Mouse (Mus musculus) CD4-positive, CD25-positive, alpha-beta regulatory T cell, adult 2 months (primary cell): ENCODE measurements around the gene Schip1.

Experiments used
- DNase-seq: peaks from one replicate; pipeline ENCODE4 v3.0.0-alpha.2; 2012; ENCODE audit warnings: low read depth, low spot score

Gene Schip1

DNA sequence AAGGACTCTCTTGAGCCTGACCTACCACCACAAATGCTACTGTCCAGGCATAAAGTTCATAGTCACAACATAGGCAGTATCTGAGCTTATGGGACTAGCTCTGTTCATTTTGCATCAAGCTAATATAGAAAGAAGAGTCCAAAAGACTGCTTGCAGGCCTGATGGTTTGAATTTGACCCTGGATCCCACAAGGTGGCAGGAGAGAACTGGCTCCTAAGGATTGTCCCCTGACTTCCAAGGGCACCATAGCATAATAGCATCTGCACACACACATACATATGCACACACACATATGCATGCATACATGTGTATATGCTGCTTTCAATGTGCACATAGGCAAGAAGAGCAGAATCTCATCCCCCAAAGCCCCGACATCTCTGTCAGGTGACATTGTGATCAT, 405.0 kb downstream of the Schip1 start:
- no peak for DNase-seq

DNA sequence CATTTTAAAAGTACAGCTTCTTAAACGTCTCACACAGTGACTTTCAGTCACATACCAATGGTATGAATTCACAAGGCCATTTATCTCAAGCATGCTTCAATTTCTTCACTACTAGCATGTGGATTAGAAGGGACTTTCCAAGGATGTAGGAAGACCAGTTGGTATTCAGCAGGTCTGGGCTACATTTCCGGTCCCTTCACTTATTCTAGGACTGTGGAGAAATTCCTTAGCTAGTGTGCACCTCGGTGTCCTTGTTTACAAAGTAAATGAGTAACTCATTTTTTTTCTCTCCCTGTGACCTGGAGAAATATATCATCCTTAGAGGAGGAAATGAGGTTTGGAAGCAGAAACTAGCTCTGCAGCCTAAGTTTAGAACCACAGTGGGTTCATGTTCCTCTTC, 405.5 kb downstream of the Schip1 start:
- DNase-seq, result no peak

DNA sequence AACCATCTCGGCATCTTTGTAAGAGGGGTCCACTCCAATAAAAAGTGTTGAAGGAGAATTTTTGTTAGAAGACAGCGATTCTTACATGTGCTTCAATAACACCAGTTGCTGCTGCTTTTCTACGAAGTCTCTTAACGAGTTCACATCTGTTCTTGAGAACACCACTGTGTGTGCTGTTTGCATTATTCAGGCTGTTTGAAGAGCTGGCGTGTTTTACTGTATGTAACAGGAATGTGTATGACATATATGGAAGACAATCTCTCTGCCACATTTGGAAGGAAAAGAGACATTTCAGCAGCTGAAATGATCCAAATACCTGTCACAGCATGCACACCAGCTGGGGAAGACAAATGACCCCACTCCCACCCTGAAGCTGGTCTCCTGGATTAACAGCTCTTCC, 406.0 kb downstream of the Schip1 start:
- DNase-seq, result no peak

DNA sequence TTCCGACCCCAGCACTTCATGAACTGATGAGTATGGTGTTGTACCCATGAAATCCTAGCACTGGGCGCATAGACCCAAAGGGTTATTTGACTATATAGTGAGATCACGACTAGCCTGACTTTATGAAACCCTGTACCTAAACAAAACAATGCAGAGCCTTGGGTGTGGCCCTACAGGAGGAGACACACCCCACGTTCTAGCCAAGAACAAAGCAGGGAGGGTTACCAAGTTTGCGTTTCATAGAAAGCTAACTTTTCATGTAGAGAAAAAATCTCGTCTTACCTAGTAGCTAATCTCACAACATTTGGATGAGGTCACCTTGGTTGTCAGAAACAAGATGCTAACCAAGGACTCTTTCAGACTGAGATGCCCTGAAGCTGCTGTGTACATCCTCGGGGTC, 411.7 kb downstream of the Schip1 start:
- no peak for DNase-seq

DNA sequence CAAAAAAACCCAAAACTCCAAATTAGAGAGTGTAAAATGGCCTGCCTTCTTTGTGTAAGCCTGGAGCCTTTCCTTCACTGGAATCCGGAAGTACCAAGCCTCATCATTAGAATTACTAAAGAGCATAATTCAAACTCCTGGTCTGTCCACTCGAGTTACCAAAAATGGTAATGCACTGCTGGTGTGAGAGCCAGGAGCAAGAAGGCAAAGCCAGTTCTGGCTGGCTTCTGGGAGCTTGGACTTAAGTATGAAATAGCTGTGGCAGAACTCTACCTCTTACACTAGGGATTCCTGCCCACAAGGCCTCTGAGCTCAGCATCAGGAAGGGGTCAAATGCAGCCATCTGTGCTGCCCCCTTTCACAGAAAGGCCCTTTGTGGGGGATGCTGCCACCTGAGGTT, 412.9 kb downstream of the Schip1 start:
- DNase-seq, result no peak

DNA sequence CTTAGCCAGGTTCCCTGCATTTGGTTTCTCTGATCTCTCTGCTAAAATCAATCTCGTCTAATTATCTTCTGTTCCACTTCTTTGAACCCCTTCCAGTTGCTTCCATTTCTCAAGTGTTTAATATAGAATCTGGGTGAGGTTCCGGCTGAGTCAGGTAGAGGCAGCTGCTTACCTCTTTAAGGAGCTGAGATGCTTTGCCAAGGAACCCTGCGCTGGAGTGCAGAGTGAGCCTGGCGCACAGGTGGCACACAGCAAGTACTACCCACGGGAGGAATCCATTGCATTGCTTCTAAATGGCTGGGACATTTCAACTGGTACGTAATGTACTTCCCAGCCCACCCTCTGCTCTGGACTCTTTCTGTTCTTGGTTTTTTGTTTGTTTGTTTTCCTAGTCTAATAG, 414.7 kb downstream of the Schip1 start:
- DNase-seq, result no peak

DNA sequence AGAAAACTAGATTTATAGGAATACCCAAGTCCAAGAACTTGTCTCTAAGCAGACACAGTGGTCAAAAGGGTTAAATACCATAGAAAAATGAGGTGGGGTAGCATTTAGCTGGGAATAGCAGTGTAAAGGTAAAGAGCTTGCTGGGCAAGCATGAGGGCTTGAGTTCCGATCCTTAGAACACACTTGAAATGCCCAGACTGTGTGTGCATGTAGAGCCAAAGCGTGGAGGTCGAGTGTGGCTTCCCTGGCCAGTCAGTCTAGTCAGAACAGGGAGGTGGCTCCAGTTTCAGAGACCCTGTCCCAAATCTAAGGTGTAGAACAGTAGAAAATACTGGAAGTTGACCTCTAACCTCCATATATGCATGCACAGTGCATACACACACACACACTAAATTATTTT, 418.9 kb downstream of the Schip1 start:
- no peak for DNase-seq

DNA sequence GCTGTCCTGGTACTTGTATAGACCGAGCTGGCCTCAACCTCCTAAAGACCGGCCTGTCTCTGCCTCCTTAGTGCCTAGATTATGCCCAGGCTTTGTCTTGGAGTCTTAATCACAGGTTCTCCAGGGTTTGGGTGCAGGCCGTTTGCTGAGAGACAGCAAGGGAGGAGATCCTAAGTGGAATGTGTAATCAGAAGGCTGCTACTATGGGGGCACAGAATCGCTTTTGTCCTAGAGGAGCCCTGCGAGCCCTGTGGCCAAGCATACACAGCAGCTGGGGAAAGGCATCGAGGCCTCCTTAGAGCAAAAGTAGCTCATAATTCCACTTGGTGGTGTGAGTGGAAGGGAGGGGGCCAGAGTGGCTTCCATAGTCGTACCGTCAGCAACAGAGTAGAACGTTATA, 419.4 kb downstream of the Schip1 start:
- no peak for DNase-seq

DNA sequence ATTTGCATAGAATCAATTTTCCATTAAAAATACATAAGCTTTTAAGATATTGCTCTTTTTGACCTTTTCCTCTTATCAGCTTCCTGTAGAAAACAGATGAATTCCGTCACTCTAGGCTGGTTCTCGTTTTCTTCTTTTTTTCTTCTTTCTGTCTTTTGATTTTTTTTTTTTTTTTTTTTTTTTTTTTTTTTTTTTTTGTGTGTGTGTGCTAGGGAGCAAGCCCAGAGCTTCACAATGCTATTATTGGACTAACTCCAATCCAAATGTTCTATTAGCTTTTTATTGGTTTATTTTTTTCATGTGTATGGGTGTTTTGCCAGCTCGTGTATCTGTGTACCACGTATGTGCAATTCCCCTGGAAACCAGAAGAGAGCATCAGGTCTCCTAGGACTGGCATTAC, 420.0 kb downstream of the Schip1 start:
- no peak for DNase-seq

DNA sequence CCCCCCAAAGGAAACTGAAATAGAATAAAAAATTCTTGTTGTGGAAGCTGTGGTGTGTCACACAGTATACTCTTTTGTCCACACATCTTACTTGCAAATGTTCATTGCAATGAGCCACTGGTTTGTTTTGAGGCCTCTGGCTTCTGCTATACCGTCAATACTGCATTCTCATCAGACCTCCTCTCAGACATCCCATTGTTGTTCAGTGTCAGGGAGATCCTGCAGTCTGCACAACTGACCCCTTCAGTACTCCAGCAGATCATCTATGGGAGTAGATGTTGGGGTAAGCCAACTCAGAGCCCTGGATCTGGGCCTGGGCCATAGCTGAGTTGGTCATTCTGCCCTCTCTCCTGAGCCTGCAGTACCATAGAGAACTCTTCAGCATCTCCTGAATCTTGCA, 423.0 kb downstream of the Schip1 start:
- DNase-seq, result no peak

DNA sequence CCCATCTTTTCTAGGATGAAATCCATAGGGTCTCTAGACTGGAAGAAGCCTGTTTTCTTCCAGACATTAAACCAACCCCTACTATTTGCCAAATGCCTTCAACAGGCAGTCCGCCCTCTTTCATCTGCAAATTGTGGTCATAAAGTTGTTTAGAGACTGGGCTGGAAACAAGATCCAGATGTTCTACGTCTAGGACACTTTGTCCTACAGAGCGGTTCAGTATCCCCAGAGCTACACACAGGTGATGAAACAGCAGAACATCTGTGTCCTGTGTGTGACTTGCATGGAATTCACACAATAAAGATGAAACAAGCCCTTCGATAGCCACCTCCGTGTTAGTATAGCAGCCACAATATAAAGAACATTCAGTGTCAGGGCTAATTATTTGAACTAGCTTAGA, 423.7 kb downstream of the Schip1 start:
- DNase-seq, result no peak

DNA sequence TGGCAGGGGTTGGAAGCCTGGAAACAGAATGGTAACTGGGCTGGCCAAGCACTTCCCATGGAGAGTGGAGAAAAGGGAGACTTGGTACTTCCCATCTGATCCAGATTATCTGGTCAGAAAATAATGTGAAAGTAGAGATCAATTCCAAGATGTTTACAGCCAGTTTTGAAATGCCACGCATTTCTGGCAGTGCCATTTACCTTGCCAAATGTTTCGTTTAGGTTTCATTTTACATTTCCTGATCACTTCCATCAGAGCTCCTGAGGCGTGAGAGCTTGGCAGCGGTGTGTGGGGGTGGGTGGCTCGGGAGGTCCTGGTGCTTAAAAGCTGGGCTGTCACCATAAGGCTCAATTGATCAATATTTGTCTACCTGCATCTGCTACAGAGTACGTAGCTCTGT, 426.9 kb downstream of the Schip1 start:
- DNase-seq, result no peak

DNA sequence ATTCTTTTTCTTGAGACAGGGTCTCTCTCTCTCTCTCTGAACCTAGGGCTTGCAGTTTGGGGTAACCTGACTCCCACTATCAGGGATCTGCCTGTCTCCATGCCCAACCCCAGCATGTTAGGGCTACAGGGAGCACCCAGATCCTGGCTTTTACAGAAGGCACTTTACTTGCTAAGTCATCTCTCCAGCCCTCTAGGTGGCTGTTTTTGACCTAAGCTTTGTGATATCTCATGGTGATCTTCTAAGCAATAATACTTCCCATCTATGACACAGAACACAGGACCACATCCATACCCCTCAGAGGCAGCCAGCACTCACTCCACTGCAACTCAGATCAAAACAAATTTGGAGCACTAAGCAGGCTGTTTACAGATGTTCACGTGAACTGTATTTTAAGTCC, 427.5 kb downstream of the Schip1 start:
- no peak for DNase-seq

DNA sequence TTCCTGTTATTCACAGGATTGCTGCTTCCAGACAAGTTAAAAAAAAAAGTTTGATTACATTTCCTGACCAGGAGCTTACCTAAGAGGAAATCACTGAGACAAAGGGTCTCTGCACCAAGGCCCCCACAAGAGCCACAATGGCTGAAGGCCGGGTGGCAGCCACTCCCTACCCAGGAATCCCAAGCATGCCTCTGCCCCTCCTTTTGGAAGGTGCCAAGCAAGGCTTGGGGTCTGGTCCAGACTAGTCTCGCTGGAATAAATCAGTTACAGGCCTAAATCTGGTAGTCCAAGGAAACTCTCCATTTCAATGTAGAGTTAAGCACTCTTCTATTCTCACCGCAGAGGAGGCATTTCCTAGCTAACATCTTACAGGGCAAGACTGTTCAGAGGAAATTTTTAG, 427.9 kb downstream of the Schip1 start:
- no peak for DNase-seq

DNA sequence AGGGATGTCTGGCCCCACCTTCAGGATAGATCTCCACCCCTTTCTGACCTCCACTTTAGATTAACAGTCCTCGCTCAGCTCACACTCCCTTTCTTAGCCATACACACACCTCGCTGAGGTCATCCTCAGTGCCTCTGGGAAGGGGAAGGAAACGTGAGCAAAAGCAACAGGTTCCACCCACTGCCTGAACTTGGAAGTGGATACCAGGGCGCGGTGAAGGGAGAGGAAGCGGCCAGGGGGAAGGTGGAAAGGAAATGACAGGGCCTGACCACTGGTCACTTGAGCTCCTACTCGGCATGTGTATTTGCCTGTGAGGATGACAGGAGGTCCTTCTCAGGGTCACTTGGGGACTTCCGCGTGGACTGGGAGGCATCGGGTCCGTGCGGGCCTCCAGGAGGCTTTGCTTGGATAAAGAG, 428.6 kb downstream of the Schip1 start:
- DNase-seq, result no peak

DNA sequence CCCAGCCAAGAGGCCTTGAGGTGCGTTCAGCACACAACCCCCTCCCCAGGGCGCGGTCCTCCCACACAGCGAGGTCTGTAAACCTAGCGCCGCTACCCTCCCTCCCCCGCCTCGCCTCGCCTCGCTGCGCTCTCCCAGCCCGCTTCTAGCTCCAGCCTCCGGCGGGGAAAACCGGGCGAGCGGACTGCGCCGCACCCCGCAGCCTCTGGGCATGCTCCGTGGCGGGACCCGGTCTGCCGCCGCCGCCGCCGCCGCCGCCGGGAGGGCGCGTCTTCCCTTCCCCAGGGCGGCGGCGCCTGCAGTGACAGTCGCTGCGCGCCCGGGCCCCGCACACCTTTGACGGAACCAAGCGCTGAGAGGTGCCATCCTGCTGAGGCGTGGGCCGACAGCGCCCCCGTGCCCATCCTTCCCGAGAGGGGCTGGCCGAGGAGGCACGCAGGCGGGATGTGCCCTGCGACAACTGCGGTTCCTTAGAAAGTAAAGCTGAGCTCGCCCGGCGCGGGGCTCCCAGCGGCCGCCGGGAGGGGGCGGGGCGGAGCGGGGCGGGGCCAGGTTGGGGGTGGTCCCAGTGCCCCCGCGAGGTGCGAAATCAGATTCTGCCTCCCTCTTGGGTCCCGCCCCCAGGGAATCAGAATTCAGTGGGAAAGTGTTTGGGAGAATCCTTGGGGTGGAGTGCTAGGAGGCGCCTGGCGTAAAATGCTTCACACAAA, 429.1 kb downstream of the Schip1 start:
- peak; percentile 14 for DNase-seq

DNA sequence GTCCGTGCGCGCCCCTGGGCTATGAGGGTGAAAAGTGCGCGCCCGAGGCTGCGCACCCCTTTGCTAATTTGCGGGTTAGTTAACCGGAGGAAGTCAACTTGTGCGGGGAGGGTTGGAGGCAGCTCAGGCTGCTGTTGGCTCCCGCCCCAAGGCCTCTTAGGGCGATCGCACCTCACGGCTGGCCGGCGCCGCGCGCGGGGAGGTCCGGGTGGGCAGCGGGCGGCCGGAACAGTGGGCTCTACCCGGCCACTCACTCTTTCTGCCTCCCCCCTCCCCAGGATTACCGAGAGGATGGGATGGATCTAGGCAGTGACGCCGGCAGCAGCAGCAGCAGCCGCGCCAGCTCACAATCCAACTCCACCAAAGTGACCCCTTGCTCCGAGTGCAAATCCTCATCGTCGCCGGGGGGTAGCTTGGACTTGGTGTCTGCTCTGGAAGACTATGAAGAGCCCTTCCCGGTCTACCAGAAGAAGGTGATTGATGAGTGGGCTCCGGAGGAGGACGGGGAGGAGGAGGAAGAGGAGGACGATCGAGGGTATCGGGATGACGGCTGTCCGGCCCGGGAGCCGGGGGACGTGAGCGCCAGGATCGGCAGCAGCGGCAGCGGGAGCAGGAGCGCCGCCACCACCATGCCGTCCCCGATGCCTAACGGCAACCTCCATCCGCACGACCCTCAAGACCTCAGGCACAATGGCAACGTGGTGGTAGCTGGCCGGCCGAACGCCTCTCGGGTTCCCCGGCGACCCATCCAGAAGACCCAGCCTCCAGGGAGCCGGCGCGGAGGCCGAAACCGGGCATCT, 429.9 kb downstream of the Schip1 start:
- DNase-seq, result peak; percentile 1

DNA sequence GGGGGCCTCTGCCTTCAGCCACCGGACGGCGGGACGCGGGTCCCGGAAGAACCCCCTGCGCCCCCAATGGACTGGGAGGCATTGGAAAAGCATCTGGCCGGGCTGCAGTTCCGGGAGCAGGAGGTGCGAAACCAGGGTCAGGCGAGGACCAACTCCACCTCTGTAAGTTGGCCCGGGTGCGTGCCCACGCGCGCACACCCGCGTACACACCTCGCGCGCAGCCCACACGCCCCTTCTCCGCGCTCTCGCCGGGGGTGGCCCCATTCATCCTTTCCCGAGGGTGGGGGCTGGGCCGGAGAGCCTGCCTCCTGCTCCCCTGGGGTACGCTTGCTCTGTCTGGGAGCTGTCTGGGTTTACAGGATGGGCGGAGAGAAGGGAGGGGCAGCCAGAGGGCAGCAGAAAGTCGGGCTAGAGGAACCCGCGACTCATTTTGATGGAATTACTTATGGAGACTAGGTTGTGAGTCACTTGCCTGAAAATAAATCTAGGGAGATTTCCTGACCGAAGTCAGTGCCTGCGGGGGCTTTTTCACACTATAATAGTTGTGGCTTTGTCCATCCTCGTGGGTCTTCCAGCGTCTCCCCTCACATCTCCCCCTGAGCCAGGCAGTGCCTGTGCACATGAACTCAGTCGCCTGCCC, 430.6 kb downstream of the Schip1 start:
- no peak for DNase-seq

DNA sequence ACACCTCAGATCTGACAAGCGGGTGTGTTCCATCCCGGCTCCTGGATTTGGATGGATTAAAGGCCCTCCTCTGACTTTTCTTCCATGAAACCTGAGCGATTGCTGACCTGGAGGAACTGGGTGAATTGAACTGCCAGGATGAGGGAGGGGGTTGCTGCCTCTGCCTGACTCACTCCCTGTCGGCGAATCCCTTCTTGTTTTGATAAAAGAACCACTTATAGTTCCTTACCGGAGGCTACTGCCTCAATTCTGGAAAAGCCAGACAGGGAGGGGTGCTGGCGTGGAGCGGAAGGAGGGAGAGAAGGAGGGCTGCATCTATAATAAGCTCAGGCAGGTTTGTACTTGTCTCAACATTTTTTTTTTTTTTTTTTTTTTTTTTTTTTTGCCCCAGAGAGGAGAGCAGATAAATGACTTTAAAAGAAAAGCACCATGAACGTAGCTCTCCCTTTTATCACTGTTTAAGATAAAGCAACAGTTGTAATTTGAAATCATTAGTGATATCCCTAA, 431.2 kb downstream of the Schip1 start:
- DNase-seq, result no peak

DNA sequence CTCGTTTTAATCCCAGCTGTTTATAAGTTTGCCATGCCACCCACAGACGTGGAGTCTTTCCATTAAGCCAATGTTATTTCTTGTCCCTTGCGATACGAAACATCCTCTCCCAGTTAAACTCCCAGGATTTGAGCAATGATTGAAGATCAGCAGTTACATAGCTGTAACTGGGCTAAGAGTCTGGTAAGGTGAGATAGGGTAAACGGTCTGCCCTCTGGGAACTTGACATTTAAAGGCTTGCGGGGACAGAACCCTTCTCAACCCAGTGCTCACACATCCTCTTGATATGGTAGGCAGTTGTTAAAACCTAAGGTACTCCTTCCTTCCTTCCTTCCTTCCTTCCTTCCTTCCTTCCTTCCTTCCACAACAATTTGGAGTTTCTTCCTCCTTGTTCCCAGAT, 431.9 kb downstream of the Schip1 start:
- no peak for DNase-seq

DNA sequence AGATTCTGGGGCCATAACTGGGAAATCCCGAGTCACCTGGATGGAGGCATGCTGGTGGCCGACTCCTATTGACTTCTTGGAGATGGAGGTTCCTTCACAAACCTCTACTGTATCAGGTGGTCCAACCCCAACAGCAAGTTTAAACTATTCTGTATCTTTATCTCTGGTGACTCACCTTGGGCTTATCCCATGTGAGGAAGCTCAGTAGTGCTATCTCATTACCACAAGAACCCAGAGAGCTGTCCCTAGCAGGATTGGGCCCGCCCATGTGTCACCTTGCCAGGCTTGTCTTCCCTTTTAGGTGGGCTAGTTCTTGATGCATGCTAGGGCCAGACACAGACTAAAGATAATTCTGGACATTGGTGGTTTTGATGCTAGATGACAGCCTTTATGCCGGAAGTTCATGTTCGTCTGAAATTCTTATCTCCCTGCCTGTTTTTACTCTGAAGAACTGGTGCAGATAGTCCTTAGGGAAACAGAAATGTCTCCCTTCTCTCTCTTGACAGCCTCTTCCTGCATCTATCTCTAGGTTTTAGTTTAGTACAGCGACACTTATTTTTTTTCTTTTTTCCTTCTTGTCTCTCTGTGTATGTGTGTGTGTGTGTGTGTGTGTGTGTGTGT, 435.0 kb downstream of the Schip1 start:
- DNase-seq, result no peak

DNA sequence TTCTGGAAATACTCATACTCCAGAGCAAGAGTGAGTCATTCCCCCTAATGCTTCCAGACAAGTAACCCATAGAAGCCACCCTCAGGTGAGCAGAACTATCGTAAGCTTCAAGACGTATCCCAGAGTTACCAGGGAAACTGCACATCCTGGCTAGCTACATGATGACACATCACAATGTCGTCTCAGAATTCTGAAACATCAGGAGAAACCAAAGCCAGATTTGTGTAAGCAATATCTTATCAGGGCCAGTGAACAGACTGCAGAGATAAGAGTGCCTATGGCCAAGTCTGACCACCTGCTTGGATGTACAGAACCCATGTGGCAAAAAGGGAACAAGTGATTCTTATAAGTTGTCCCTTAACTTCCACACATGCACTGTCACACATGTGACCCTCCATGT, 440.2 kb downstream of the Schip1 start:
- no peak for DNase-seq
